Mouse (Mus musculus) forebrain, embryonic 15.5 days (tissue): ENCODE measurements around the gene Gyg. TPM values are rescaled to one million over a fixed set of nuclear protein-coding genes. Genes with fewer than 3 reads are reported as not detected.
"Not testable (repeated sequence)": the region's sequence is repeated elsewhere in the genome, so short reads cannot be mapped to it uniquely, and the experiment has no call there.

Experiments used
- ATAC-seq: fragments of 200-750 bp; cut with Nextera tagmentation; replicated peaks from 2 replicates; pipeline ENCODE4 v1.8.0; 2017; ENCODE audit warnings: mild to moderate bottlenecking, moderate TSS enrichment, moderate library complexity
- H3K27ac ChIP-seq: fragments of 300-500 bp; sonication (generic); replicated peaks from 2 replicates; pipeline ENCODE4 v1.5.1; 2015; ENCODE audit warnings: mild to moderate bottlenecking, inconsistent platforms
- H3K27me3 ChIP-seq: fragments of 300-500 bp; sonication (generic); 2 replicates; pipeline ENCODE4 v1.6.1; 2015; ENCODE audit warnings: inconsistent platforms
- H3K36me3 ChIP-seq: fragments of 300-500 bp; sonication (generic); 2 replicates; pipeline ENCODE4 v1.6.1; 2015; ENCODE audit warnings: mild to moderate bottlenecking, inconsistent platforms
- H3K4me1 ChIP-seq: fragments of 300-500 bp; sonication (generic); 2 replicates; pipeline ENCODE4 v1.6.1; 2015; ENCODE audit warnings: inconsistent platforms
- H3K4me2 ChIP-seq: fragments of 300-500 bp; sonication (generic); replicated peaks from 2 replicates; pipeline ENCODE4 v1.6.1; 2015; ENCODE audit warnings: mild to moderate bottlenecking, inconsistent platforms
- H3K4me3 ChIP-seq: fragments of 300-500 bp; sonication (generic); 2 replicates; pipeline ENCODE4 v1.5.1; 2015; ENCODE audit warnings: mild to moderate bottlenecking, inconsistent platforms
- H3K9ac ChIP-seq: fragments of 300-500 bp; sonication (generic); replicated peaks from 2 replicates; pipeline ENCODE4 v1.6.1; 2015; ENCODE audit warnings: mild to moderate bottlenecking, inconsistent platforms
- H3K9me3 ChIP-seq: fragments of 300-500 bp; sonication (generic); 2 replicates; pipeline ENCODE4 v1.6.1; 2016; ENCODE audit warnings: inconsistent platforms
- WGBS: fragments of 180-500 bp; shearing (Covaris S2); methylation state at CpG from one replicate; pipeline ENCODE4 v1.1.7; 2015; ENCODE audit warnings: mixed read lengths; 5-methylcytosine and 5-hydroxymethylcytosine counted together
- polyA plus RNA-seq: library from polyadenylated mRNA; unstranded; fragments of >200 nt; fragmentation: Nextera tagmentation; extraction: Ambion mirVana; gene quantifications from 2 replicates; pipeline ENCODE4 v1.2.1, GENCODE M21; 2015

The Gyg gene
- polyA plus RNA-seq, 1 experiment from 2014 or later = 30.9 TPM

DNA sequence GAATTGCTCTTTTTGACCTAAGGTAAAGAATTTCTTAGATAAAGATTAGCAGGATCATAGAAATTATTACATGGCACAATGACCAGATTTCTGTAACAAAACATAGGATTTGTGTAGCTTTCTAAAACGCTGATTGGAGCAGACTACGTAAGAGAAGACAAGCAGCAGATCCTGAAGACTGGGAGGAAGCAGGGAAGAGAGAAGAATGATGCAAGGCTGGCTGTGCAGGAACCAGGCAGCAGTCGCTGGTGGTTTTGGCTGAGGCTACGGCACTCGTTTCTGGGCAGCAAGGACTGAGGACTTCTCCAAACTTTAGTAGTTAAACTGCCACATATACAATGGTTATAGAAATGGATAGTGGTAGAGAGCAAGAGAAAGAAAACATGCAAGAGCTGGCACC lies 25.6 kb downstream of the Gyg start:
- no peaks in the 10 kb centered on the region for H3K27me3 ChIP-seq
- no peak for ATAC-seq
- no peaks in the 10 kb centered on the region for H3K9me3 ChIP-seq
- no peak overlapping the region for H3K4me2 ChIP-seq
- H3K4me1 ChIP-seq = no peaks in the 10 kb centered on the region
- H3K4me3 ChIP-seq = no peak overlapping the region
- whole genome bisulfite sequencing = 92% methylated on average over 5 of the region's 5 CpGs
- no peaks in the 10 kb centered on the region for H3K36me3 ChIP-seq
- no peak overlapping the region for H3K27ac ChIP-seq
- H3K9ac ChIP-seq = no peak overlapping the region

DNA sequence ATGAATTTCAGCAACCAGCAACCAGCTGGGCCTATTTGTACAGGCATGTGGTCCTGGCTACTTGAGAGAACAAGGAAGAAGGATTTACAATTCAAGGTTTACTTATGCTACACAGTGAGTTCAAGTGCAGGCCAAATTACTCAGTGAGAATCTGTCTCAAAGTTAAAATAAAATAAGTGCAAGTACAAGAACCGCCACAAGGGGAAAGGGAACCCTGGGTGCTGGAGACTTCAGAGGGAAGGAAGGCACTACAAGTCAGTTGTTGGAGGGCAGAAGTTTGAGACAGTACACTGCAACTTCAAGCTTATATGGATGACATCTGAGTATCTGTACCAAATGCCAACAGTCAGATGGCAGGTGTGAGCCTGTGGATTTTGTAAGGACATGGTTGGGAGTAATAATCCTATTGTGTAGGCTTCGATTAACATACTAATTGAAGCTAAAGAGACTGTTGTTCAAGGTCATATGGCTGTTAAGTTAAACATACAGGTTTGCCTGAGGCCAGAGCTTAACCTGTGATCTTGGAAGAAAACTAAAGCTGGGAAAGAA lies 28.0 kb downstream of the Gyg start:
- no peak overlapping the region for H3K27ac ChIP-seq
- H3K27me3 ChIP-seq = no peaks in the 10 kb centered on the region
- ATAC-seq = no peak
- H3K4me3 ChIP-seq = no peak overlapping the region
- WGBS = 58% methylated on average over 2 of the region's 2 CpGs
- H3K36me3 ChIP-seq = peaks cover 4% of the 10 kb centered on the region; the same call in 1 of the 2 replicates
- no peaks in the 10 kb centered on the region for H3K4me1 ChIP-seq
- H3K9ac ChIP-seq = no peak overlapping the region
- no peaks in the 10 kb centered on the region for H3K9me3 ChIP-seq
- H3K4me2 ChIP-seq = no peak overlapping the region

DNA sequence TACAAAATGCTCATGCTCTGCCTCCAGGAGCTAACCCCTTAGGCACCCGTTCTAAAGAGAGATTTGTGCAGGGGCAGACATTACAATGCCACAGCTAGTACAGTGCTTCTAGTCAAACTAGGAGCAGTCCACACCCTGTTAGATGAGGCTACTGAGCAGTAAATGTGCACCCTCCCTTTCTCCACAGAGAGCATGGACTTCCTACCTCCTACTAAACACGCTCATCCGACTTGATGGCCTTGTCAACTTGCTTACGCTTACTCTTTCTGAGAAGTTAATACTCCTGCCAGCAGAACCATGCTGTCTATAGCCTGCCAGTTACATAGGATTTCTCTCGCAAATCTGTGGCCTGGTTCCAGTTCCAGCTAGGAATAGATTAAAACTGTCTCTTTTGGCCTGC lies 29.5 kb downstream of the Gyg start:
- no peaks in the 10 kb centered on the region for H3K4me1 ChIP-seq

DNA sequence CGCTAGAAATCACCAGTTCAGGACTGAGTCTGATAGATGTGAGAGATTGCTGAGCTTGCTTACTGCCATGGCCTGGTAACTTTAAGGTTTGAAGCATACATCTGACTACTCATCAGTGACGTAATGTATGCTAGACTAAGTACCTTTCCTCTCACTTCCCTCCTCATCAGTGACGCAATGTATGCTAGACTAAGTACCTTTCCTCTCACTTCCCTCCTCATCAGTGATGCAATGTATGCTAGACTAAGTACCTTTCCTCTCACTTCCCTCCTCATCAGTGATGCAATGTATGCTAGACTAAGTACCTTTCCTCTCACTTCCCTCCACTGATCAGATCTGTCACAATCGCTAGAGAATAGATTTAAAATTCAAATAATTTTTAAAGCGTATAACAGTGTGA lies 33.5 kb downstream of the Gyg start:
- H3K9me3 ChIP-seq, H3K4me3 ChIP-seq, H3K4me2 ChIP-seq, H3K27ac ChIP-seq, H3K4me1 ChIP-seq, ATAC-seq, H3K27me3 ChIP-seq, H3K9ac ChIP-seq: not testable (repeated sequence)
- H3K36me3 ChIP-seq = peaks cover 14% of the 10 kb centered on the region
- WGBS = 95% methylated on average over 5 of the region's 5 CpGs

More for the DNA sequence above, 29.5 kb downstream of the Gyg start:
- H3K9me3 ChIP-seq = no peaks in the 10 kb centered on the region
- 83% methylated on average over 5 of the region's 5 CpGs for WGBS
- H3K27me3 ChIP-seq = no peaks in the 10 kb centered on the region
- no peak overlapping the region for H3K27ac ChIP-seq
- H3K4me3 ChIP-seq = no peak overlapping the region
- peaks cover 5% of the 10 kb centered on the region; the same call in 1 of the 2 replicates for H3K36me3 ChIP-seq
- H3K9ac ChIP-seq = no peak overlapping the region
- H3K4me2 ChIP-seq = no peak overlapping the region
- no peak for ATAC-seq

DNA sequence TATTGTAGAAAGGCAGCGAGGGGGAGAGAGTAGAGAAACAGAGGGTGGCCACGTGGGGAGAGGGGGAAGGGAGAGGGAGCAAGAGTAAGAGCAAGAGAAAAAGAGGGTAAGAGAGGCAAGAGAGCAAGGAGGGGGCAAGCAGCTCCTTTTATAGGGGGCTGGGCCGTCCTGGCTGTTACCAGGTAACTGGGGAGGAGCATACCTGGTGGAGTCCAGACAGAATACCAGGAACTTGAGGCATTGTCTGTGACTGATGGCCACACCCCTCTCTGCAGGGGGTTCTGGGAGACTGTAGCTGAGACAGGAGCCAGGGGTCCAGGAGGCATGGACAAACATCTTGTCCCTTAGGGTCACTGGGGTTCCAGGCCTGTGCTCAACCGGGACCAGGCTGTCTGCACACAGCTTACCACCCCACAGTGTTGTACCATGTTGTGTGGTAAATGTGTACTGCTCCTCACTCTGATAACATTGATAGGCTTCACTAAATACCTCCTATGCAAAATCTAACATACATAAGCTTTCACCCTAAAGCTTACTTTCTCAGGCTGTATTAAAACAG lies 35.4 kb downstream of the Gyg start:
- no peaks in the 10 kb centered on the region for H3K4me1 ChIP-seq
- no peak overlapping the region for H3K4me3 ChIP-seq
- no peak overlapping the region for H3K4me2 ChIP-seq
- peaks cover 14% of the 10 kb centered on the region for H3K36me3 ChIP-seq
- H3K27me3 ChIP-seq = no peaks in the 10 kb centered on the region
- H3K27ac ChIP-seq = no peak overlapping the region
- peak; percentile 41; the same call in 1 of the 2 replicates for ATAC-seq
- H3K9ac ChIP-seq = no peak overlapping the region
- no peaks in the 10 kb centered on the region for H3K9me3 ChIP-seq
- WGBS = 50% methylated on average over 4 of the region's 4 CpGs

DNA sequence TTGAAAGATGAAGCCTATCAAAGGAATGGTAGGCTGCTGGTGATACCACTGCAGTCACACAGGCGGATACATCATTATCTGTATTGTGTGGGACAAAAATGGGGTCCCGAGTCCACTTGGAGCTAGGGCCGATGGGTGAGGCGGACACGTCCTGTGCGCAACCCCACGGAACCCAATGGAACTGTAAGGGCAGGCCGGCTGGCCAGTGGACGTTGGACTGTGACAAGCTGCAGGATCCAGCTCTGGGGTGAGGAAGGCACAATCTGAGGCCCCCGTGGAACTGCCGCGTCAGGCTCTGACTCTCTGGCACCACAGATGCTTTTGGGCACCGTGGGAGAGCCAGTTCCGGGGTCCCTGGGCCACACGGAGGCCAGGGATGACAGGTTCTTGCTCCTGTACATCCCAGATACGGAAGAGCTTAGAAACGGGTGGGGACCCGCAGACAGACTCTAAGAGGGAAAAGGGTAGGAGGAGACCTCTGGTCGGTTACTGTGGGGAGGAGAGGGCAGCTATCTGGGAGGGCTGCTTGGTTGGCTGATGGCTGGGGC lies 36.0 kb downstream of the Gyg start:
- H3K9ac ChIP-seq = no peak overlapping the region
- no peaks in the 10 kb centered on the region for H3K4me1 ChIP-seq
- H3K4me3 ChIP-seq = no peak overlapping the region
- ATAC-seq = no peak
- H3K27ac ChIP-seq = no peak overlapping the region
- no peaks in the 10 kb centered on the region for H3K27me3 ChIP-seq
- no peaks in the 10 kb centered on the region for H3K9me3 ChIP-seq
- H3K4me2 ChIP-seq = no peak overlapping the region
- 89% methylated on average over 19 of the region's 19 CpGs for WGBS
- H3K36me3 ChIP-seq = peaks cover 14% of the 10 kb centered on the region

DNA sequence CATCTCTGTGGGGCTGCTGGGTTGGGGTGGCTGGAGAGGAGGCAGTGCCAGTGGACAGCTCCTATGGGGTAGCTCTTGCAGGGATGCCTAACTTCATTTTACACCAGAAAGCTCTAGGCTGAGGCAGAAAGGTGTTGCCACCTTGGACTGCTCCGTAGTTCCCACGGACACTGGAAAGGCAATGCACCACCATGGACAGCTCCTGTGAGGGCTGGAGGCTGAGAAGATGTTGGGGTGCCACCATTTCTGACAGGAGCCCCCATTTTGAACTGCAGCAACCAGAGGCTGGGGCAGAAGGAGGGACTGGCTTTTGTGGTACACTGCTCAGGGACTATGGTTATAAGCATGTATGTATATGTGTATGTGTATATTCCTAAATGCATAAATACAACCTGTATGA lies 43.2 kb downstream of the Gyg start:
- Histone ChIP-seq H3K9ac (no peak overlapping the region), H3K4me1 (no peaks in the 10 kb centered on the region), H3K9me3 (no peaks in the 10 kb centered on the region), H3K36me3 (peaks cover 48% of the 10 kb centered on the region), H3K4me3 (no peak overlapping the region), H3K4me2 (no peak overlapping the region), H3K27ac (no peak overlapping the region), H3K27me3 (no peaks in the 10 kb centered on the region)
- WGBS = 92% methylated on average over 2 of the region's 2 CpGs
- no peak for ATAC-seq

DNA sequence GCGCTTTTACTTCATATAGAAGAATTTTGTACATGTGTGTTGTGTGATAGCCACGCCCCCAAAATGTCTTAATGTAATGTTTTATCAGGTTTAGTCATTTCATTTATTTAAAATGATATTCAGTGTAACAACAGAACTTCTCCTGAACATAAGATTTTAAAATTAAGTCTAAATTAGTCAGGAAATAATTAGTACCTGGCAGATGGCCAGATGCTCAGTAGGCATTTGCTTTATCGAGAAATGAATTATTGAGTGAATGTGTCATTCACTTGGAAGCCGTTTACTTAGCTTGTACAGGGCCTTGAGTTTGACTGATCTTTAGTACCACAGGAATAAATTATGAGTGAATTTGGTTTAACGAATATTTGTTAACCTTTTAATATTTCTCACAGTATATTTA lies 46.2 kb downstream of the Gyg start:
- Histone ChIP-seq H3K27ac (no peak overlapping the region), H3K36me3 (peaks cover 47% of the 10 kb centered on the region), H3K9me3 (no peaks in the 10 kb centered on the region), H3K4me1 (no peaks in the 10 kb centered on the region), H3K27me3 (no peaks in the 10 kb centered on the region), H3K4me3 (no peak overlapping the region), H3K9ac (no peak overlapping the region), H3K4me2 (no peak overlapping the region)
- ATAC-seq = no peak
- 53% methylated on average over 5 of the region's 5 CpGs for WGBS

DNA sequence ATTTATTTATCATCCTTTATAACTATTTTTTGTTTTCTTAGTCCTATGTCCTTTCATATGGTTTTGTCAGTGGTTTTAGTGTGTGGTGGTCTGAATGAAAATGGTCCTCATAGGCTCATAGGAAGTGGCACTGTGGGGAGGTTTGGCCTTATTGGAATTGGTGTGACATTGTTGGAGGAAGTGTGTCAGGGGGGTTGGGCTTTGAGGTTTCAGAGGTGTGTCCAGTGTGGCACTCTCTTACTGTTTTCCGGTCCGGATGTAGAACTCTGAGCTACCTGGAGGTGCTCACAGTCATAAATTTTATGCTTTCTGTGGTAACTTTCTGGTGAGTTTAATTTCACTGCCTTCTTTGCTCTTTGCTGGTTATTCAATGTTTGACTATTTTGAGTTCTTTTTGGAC lies 50.3 kb downstream of the Gyg start:
- Histone ChIP-seq H3K27me3 (no peaks in the 10 kb centered on the region), H3K4me3 (no peak overlapping the region), H3K27ac (no peak overlapping the region), H3K9ac (no peak overlapping the region), H3K9me3 (no peaks in the 10 kb centered on the region), H3K36me3 (peaks cover 24% of the 10 kb centered on the region), H3K4me1 (no peaks in the 10 kb centered on the region), H3K4me2 (no peak overlapping the region)
- WGBS = 92% methylated on average over 2 of the region's 2 CpGs
- ATAC-seq = no peak

DNA sequence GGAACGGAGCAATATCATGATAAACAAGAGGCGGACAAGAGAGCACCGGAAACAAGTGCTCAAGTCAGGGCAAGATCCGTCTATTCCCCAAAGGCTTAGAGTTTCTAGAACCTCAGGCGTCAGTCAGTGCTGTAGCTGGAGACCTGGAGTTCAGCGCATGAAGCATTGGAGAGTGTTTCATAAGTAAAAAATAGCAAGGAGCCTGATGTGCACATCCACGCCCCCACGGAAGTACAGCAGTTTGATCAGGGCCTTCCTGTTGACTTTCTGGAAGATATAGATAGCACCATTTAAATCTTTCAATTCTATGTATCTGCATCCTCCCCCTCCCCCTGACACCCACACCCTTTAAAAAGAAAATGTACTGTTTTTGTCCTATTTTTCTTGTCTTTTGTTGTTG lies 50.8 kb downstream of the Gyg start:
- 91% methylated on average over 8 of the region's 8 CpGs for whole genome bisulfite sequencing
- ATAC-seq = no peak
- no peak overlapping the region for H3K4me3 ChIP-seq

DNA sequence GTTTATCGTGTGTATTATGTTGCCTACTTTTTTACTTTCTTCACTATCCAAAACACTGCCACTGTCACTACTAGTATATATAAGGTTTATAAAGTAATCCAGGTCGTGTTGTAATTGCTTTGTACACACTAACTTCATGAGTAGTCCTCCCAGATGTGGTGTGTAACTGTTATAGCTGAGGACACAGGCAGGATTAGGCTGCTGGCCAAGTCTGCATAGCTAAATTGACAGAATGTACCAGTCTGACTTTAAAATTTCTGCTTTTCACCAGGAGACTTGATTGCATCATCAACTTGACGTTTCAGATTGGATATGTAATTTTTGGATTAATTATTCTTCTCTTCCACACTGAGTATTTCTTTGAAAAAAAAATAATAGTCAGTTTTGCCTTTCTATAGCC lies 51.3 kb downstream of the Gyg start:
- Histone ChIP-seq H3K9me3 (no peaks in the 10 kb centered on the region), H3K4me3 (no peak overlapping the region), H3K36me3 (peaks cover 18% of the 10 kb centered on the region; the same call in 1 of the 2 replicates), H3K27me3 (no peaks in the 10 kb centered on the region), H3K4me1 (no peaks in the 10 kb centered on the region), H3K27ac (no peak overlapping the region), H3K9ac (no peak overlapping the region), H3K4me2 (no peak overlapping the region)
- no peak for ATAC-seq
- 78% methylated on average over 3 of the region's 3 CpGs for WGBS

More for the DNA sequence above, 50.8 kb downstream of the Gyg start:
- Histone ChIP-seq H3K4me2 (no peak overlapping the region), H3K4me1 (no peaks in the 10 kb centered on the region), H3K36me3 (peaks cover 19% of the 10 kb centered on the region), H3K27me3 (no peaks in the 10 kb centered on the region), H3K9me3 (no peaks in the 10 kb centered on the region), H3K27ac (no peak overlapping the region), H3K9ac (no peak overlapping the region)

DNA sequence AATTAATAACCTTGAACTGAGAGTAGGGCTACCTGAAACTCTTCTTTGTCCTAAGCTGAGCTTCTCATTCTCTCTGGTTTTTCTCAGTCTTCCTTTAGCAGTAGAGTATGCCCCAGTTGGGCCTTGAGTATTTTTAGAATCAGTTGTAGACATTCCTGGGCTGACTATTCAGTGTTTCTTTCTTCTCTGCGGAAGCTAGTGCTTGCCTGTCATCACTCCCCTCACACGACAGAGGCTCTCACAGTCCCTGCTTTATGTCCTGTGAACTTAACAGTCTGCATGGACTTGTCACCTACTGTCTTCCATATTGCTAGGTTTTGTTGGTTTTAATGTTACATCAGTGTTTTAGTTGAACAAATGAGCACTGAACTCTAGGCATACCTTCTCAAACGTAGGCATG lies 73.0 kb downstream of the Gyg start:
- Histone ChIP-seq H3K4me1 (no peaks in the 10 kb centered on the region), H3K9me3 (no peaks in the 10 kb centered on the region), H3K4me2 (no peak overlapping the region), H3K27ac (no peak overlapping the region), H3K9ac (no peak overlapping the region), H3K4me3 (no peak overlapping the region), H3K36me3 (peaks cover 25% of the 10 kb centered on the region), H3K27me3 (no peaks in the 10 kb centered on the region)
- 87% methylated on average over 3 of the region's 3 CpGs for WGBS
- no peak for ATAC-seq
